Mouse (Mus musculus): ENCODE data around the gene Herc6. TPM values are rescaled to one million over a fixed set of nuclear protein-coding genes. Genes with fewer than 3 reads are reported as not detected.
A peak's percentile ranks its signal among the peaks of the same experiment; 100 is the strongest.

Gene Herc6
- 3.0 and 3.8 TPM in 2 replicates for polyA plus RNA-seq (2015; fragmentation: Nextera tagmentation; extraction: Ambion mirVana)

DNA sequence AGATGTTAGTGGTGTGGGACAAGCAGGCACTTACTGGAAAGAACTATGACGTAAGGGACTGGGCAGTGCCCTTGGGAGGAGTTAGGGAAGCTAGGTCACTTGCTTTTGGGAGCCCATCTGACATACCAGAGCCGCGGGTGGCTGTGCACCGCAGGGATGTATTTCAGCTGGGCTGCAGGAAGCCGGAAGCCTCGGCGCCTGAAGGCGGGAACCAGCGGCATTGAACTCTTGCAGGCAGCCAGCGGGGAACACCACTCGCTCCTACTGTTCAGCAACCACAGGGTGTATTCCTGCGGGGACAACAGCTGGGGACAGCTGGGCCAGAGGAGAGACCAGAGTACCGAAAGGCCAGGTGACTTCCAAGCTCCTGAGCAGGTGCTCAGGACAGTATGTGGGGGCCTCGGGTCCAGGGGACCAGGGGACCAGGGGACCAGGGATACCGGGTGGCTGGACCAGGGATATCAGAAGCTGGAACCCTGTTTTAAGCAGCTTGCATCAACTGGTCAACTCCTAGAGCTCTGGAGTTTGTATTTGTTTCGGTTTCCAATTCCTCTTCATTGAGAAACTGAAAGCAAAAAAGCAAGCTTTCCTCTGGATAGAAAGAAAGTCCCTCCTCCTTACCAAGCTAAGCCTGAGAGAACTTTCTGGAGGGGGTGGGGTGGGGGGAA is at the start of gene Herc6:
Gene Herc6 (plus strand): TSS at position 120 of the 668 bp plus-strand sequence.
- Histone ChIP-seq H3K36me3 (no peaks in the 10 kb centered on the region), H3K4me2 (peak within 1 kb of the TSS; percentile 79), H3K4me3 (peak within 1 kb of the TSS; percentile 52), H3K9me3 (no peaks in the 10 kb centered on the region), H3K27ac (peak within 1 kb of the TSS; percentile 64), H3K27me3 (no peaks in the 10 kb centered on the region), H3K4me1 (no peaks in the 10 kb centered on the region; the same call in 1 of the 2 replicates), H3K9ac (peak within 1 kb of the TSS; percentile 42; the same call in 1 of the 2 replicates)
- 3% methylated on average over 16 of the region's 16 CpGs for WGBS
- no peak for ATAC-seq (ENCODE audit: insufficient number of reproducible peaks, low FRiP score, low TSS enrichment, low read depth)

DNA sequence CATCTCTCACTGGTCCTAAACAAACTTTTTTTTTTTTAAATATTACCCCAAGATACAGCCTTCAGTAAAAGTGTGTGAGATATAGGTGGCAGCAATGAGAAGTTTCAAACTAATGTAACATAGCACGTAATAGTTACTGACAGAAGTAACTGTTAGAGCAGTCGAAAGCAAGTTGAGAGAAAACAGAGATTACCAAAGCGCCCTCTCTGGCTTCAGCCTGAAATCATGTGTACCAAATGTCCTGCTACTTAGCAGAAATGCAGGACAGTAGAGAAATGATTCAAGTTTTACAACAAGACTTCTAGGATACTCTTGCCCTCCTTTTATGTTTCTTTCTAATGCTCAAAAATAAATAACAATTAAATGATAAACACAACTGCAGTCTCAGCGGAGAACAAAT is 49.8 kb upstream of the Herc6 start:
- no peak for ATAC-seq (ENCODE audit: insufficient number of reproducible peaks, low FRiP score, low TSS enrichment, low read depth)
- Histone ChIP-seq H3K9ac (no peak overlapping the region), H3K27me3 (no peaks in the 10 kb centered on the region), H3K36me3 (no peaks in the 10 kb centered on the region), H3K27ac (no peak overlapping the region), H3K4me2 (no peak overlapping the region), H3K4me1 (peaks cover 13% of the 10 kb centered on the region), H3K9me3 (no peaks in the 10 kb centered on the region), H3K4me3 (no peak overlapping the region)
- WGBS, result 77% methylated on average over 4 of the region's 4 CpGs

DNA sequence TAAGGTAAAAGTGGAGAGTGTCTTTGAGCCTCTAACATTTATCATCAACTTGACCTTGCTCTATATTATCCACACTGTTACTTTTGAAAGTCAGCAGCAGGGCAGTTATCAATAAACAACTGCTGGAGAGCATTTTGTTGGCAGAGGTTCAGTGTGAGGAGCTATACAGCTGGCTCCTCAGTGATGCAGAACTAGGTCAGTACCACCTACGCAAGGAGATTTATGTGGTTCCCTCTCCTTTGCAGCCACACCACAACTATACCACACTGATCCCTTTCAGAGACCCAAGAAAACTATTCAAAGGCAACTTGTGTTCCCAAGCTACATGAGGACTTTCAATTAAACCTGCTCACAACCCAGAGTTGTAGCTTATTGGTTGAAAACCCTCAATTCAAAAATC is 49.4 kb upstream of the Herc6 start:
- peaks cover 13% of the 10 kb centered on the region for H3K4me1 ChIP-seq
- WGBS, result 83% methylated on average over 1 of the region's 1 CpGs
- no peaks in the 10 kb centered on the region for H3K27me3 ChIP-seq
- ATAC-seq (ENCODE audit: insufficient number of reproducible peaks, low FRiP score, low TSS enrichment, low read depth), result no peak
- no peaks in the 10 kb centered on the region for H3K36me3 ChIP-seq
- no peaks in the 10 kb centered on the region for H3K9me3 ChIP-seq
- no peak overlapping the region for H3K4me3 ChIP-seq
- no peak overlapping the region for H3K9ac ChIP-seq
- H3K4me2 ChIP-seq, result no peak overlapping the region
- no peak overlapping the region for H3K27ac ChIP-seq

DNA sequence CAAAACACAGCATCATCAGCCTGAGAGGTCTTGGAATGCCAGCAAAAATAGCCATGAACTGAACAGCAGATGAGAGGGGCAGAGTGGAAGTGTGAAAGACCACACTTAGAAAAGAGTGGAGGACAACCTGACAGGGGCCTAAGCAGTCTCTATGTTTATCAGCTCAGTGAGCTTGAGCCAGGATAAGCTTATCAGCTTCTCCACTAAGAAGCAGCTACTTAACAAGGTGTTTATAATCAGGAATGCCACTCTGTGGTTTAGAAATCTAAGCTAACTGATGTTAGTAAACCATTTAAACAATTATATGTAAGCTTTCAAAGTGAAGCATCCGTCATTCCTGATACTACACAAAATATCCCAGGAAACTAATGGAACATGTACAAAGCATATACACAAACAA is 48.8 kb upstream of the Herc6 start:
- peaks cover 13% of the 10 kb centered on the region for H3K4me1 ChIP-seq
- no peak overlapping the region for H3K4me3 ChIP-seq
- H3K27ac ChIP-seq, result no peak overlapping the region
- H3K4me2 ChIP-seq, result no peak overlapping the region
- H3K27me3 ChIP-seq, result no peaks in the 10 kb centered on the region
- H3K36me3 ChIP-seq, result no peaks in the 10 kb centered on the region
- WGBS, result 84% methylated on average over 1 of the region's 1 CpGs
- no peak for ATAC-seq (ENCODE audit: insufficient number of reproducible peaks, low FRiP score, low TSS enrichment, low read depth)
- no peaks in the 10 kb centered on the region for H3K9me3 ChIP-seq
- no peak overlapping the region for H3K9ac ChIP-seq

DNA sequence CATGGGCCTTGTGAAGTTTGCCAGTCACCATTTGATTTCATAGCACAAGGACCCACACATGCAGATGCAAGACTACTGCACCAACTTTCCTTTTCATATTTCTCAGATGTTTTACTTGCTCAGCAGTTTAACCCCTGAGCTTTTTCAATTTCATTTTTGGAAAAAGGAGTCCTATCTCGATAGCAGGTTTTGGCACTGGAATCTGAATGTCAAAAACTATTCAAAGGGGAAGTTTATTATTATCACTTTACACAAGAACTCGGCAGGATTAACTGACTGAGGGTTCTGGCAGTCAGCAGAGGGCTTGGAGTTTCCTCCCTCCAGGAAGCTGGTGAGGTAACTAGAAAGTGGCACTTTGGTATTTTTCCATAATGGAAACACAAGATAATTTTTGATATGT is 47.4 kb upstream of the Herc6 start:
- ATAC-seq (ENCODE audit: insufficient number of reproducible peaks, low FRiP score, low TSS enrichment, low read depth), result no peak
- H3K27ac ChIP-seq, result no peak overlapping the region
- no peaks in the 10 kb centered on the region for H3K36me3 ChIP-seq
- no peaks in the 10 kb centered on the region for H3K9me3 ChIP-seq
- no peak overlapping the region for H3K9ac ChIP-seq
- 0 out of 2 replicates have a peak overlapping the region, but pooled peaks have one; percentile 68 for H3K4me3 ChIP-seq
- WGBS, result 37% methylated on average over 2 of the region's 2 CpGs
- H3K4me2 ChIP-seq, result peak overlapping the region; percentile 74
- peaks cover 13% of the 10 kb centered on the region for H3K4me1 ChIP-seq
- no peaks in the 10 kb centered on the region for H3K27me3 ChIP-seq

DNA sequence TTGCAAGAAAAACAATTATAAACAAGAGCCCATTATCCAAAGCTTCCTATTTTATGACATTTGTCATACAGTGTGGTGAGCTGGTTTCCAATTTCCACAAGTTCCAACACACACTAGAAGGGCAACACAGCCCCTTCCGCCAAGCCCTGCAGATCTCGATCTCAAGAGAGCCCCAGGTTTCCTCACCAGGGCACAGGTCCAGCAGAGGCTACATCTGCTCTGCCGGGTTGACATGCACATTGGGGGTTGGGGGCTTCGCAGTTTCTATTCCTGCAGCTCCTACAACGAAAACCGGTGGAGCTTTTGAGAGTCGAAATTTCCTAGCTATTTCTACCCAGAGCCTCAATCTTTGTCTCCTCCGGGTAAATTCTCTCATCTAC is 46.6 kb upstream of the Herc6 start:
- H3K4me1 ChIP-seq, result peaks cover 13% of the 10 kb centered on the region
- no peaks in the 10 kb centered on the region for H3K9me3 ChIP-seq
- H3K4me3 ChIP-seq, result peak overlapping the region; percentile 68
- no peaks in the 10 kb centered on the region for H3K36me3 ChIP-seq
- H3K9ac ChIP-seq, result peak overlapping the region; percentile 47
- no peak for ATAC-seq (ENCODE audit: insufficient number of reproducible peaks, low FRiP score, low TSS enrichment, low read depth)
- no peaks in the 10 kb centered on the region for H3K27me3 ChIP-seq
- H3K4me2 ChIP-seq, result peak overlapping the region; percentile 74
- peak overlapping the region; percentile 86 for H3K27ac ChIP-seq
- WGBS, result 2% methylated on average over 8 of the region's 8 CpGs

DNA sequence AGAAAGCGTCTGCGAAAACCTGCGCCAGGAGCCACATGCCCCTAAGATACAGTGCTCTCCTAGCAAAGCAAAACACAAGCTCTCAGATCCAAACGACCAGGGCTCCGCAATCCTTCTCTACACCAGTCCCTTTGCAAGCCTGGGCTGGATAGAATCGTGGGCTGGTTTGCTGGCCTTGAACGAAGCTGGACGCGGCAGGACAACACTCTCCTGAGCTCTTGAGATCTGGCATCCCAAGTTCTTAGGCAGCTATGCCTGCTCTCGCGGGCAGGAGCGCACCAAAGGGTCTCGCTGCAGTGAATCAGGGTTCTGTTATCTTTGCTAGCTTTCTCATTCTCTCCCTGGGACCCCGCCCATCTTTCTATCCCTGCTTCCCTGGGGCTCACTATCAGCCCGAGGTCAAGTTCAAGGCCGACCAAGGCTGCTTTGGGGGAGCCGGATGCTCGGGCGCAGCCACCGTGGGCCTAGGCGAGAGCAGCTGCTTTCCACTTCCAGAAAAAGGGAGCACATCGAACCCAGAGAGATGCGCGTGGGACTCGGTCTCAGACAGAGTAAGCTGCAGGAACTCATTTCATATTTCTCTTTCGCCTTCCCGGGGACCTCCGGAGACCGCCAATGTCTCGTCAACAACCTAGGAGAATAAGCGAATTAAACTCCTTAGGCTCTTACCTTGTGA is 46.1 kb upstream of the Herc6 start:
- H3K9me3 ChIP-seq, result no peaks in the 10 kb centered on the region
- no peak for ATAC-seq (ENCODE audit: insufficient number of reproducible peaks, low FRiP score, low TSS enrichment, low read depth)
- peak overlapping the region; percentile 74 for H3K4me2 ChIP-seq
- H3K27me3 ChIP-seq, result no peaks in the 10 kb centered on the region
- H3K36me3 ChIP-seq, result no peaks in the 10 kb centered on the region
- H3K9ac ChIP-seq, result peak overlapping the region; percentile 47
- H3K4me1 ChIP-seq, result peaks cover 13% of the 10 kb centered on the region
- H3K4me3 ChIP-seq, result peak overlapping the region; percentile 68
- under 1% methylated on average over 31 of the region's 31 CpGs for WGBS
- peak overlapping the region; percentile 86 for H3K27ac ChIP-seq

DNA sequence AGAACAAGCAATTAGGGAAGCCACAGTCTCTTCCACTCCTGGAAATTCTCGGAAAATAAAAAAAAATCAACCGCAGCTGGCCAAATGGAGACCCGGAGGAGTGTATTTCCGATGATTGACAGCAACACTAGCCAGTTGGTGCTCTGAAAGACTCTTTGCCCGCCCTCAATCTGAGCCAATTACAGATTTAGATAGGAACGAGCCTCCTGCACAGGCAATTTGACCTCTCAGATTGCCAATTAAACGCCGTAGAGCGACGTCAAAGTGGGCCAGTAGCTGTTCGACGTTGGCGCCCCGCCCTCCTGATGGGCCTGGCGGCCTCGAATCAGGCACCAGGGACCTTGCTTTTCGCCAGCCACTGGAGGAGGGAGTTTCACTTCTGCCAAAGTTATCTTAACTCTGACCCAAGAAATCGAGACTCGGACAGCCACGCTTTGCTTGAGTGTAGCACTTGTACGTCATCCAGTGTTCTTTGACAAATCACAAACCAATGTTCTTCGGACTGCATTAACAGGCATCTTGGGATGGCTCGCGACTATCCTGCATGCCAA is 45.3 kb upstream of the Herc6 start, which contains the start of gene Ppm1k:
Gene Ppm1k (minus strand): TSS at position 83 of the 551 bp plus-strand sequence.
- H3K4me1 ChIP-seq, result peaks cover 13% of the 10 kb centered on the region
- H3K9ac ChIP-seq, result peak within 1 kb of the TSS; percentile 47
- H3K4me2 ChIP-seq, result peak within 1 kb of the TSS; percentile 74
- no peaks in the 10 kb centered on the region for H3K9me3 ChIP-seq
- ATAC-seq (ENCODE audit: insufficient number of reproducible peaks, low FRiP score, low TSS enrichment, low read depth), result peak; percentile 97
- peak within 1 kb of the TSS; percentile 68 for H3K4me3 ChIP-seq
- WGBS, result under 1% methylated on average over 24 of the region's 24 CpGs
- no peaks in the 10 kb centered on the region for H3K27me3 ChIP-seq
- no peaks in the 10 kb centered on the region for H3K36me3 ChIP-seq
- peak within 1 kb of the TSS; percentile 87 for H3K27ac ChIP-seq

DNA sequence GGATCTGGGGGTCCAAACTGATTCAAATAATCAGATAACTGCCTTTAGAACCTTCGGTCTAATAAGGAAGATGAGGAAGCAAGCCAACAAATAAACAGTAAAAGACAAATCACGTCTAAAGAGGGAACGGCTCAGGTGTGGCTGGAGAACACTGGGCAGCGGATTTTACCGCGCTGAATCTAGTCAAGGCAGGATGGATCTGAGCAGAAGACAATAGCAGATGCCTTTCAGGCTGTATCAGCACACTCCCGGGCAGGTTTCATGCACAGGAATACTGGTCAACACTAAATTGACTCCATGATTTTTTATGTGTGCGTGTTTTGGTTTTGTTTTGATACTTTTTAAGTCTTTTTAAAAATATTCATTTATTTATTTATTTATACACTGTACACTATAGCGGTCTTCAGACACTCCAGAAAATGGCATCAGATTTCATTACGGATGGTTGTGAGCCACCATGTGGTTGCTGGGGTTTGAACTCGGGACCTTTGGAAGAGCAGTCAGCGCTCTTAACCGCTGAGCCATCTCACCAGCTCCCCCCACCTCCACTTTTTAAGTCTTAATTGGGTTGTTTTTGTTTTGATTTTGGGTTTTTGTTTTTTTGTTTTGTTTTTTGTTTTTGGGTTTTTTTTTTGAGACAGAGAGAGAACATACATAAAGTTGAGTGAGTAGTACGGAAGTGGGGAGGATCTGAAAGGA is 44.7 kb upstream of the Herc6 start:
- no peaks in the 10 kb centered on the region for H3K27me3 ChIP-seq
- H3K27ac ChIP-seq, result peak overlapping the region; percentile 87
- peak overlapping the region; percentile 68 for H3K4me3 ChIP-seq
- ATAC-seq (ENCODE audit: insufficient number of reproducible peaks, low FRiP score, low TSS enrichment, low read depth), result no peak
- WGBS, result 21% methylated on average over 14 of the region's 14 CpGs
- H3K9ac ChIP-seq, result 0 out of 2 replicates have a peak overlapping the region, but pooled peaks have one; percentile 24
- no peaks in the 10 kb centered on the region for H3K9me3 ChIP-seq
- peaks cover 13% of the 10 kb centered on the region for H3K4me1 ChIP-seq
- H3K4me2 ChIP-seq, result peak overlapping the region; percentile 74
- no peaks in the 10 kb centered on the region for H3K36me3 ChIP-seq

DNA sequence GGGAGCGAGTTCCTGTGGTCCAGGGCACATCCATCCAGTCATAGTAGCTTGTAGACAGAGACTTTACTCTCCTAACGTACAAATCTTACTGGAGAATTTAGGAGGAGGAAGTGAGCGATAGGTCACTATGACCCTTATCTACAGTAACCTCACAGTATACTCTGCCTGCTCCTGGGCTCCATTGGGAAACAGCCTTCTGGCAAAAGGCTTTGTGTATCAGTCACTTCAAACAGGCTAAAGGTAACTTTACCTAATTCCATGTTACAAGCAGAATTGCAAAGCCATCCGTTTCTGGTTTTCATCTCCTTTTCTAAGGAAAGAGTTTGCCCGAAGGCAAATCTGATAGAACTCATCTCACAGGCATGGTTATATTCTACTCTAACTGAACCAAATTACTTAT is 42.9 kb upstream of the Herc6 start:
- Histone ChIP-seq H3K27ac (no peak overlapping the region), H3K4me3 (no peak overlapping the region), H3K9ac (no peak overlapping the region), H3K4me2 (no peak overlapping the region), H3K4me1 (peaks cover 13% of the 10 kb centered on the region), H3K9me3 (no peaks in the 10 kb centered on the region), H3K27me3 (no peaks in the 10 kb centered on the region), H3K36me3 (no peaks in the 10 kb centered on the region)
- no peak for ATAC-seq (ENCODE audit: insufficient number of reproducible peaks, low FRiP score, low TSS enrichment, low read depth)
- WGBS, result 83% methylated on average over 5 of the region's 5 CpGs

DNA sequence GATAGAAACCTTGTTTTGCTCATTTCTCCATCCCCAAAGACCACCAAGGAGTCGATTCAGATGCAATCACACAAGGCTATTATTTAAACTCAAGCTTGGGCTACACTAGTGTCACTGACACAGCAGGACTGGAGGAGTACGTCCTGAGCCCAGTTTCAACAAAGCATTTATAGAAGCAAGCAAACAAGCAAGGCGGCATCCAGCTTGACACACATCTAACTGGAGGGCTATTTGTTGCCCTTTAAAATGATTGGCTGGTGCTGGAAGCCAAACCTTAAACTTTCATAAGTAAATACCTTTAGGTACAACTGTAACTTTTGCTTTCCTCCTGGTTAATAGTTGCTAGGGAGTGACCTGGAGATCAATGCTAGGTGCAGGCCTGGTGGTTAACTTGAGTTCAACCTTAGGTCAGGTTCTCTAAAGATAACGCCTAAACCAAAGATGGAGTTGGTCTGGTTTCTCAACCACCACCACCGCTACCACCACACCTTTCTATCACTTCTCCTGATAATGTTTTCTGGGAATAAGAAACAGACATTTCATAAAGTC is 39.8 kb upstream of the Herc6 start:
- WGBS, result 79% methylated on average over 5 of the region's 5 CpGs
- Histone ChIP-seq H3K36me3 (no peaks in the 10 kb centered on the region), H3K4me2 (no peak overlapping the region), H3K9ac (no peak overlapping the region), H3K27ac (no peak overlapping the region), H3K4me1 (no peaks in the 10 kb centered on the region), H3K4me3 (no peak overlapping the region), H3K9me3 (no peaks in the 10 kb centered on the region), H3K27me3 (no peaks in the 10 kb centered on the region)
- no peak for ATAC-seq (ENCODE audit: insufficient number of reproducible peaks, low FRiP score, low TSS enrichment, low read depth)
